Mouse (Mus musculus) myocyte (in vitro differentiated cells): ENCODE measurements around the gene Arl16.

Experiments
- MAX ChIP-seq: IDR thresholded peaks from one replicate; pipeline ENCODE4 v1.6.1; 2011; ENCODE audit warnings: low read depth, mild to moderate bottlenecking, control low read depth
- POLR2A ChIP-seq: IDR thresholded peaks from one replicate; pipeline ENCODE4 v1.6.1; 2011; ENCODE audit warnings: low read depth, mild to moderate bottlenecking, control low read depth, moderate library complexity; ENCODE audit not compliant: insufficient read length
- POLR2AphosphoS2 ChIP-seq: IDR thresholded peaks from one replicate; pipeline ENCODE4 v1.6.1; 2011; ENCODE audit warnings: low read depth, control low read depth; ENCODE audit not compliant: insufficient read length
- TCF3 ChIP-seq: IDR thresholded peaks from one replicate; pipeline ENCODE4 v1.6.1; 2011; ENCODE audit warnings: low read depth, control low read depth; ENCODE audit not compliant: insufficient read length

DNA sequence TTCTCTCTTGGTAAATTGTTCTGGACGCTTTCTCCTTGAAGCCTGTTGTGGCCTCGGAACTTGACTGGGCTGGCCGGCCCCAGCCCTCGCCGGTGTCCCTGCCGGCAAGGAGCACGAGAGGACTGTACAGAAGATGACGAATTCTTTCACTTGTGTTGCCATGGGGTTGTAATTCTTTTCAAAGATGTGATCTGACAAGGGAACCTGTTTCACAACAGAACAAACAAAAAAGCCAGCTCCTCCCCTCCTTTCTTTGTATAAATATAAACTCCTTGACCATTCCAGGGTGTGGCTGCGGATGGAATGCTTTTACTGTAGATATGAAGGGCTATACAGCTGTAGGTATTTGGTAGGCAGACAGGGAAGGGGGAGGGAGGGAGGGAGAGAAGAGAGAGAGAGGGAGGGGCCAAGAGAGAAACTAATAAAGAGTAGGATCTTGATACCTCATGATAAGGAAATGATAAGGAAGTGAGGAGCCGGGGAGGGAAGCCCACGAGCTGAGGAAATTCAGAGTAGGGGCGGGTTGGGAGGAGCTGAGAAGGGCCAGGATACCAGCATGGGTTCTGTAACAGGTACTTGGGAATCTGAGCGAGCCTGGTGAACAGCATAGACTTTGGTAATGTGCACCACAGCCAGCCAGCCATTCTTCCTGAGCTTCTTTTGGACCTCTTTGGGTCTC, 40.3 kb upstream of the Arl16 start:
- no peak for TF ChIP-seq TCF3
- no peak for TF ChIP-seq MAX
- no peak for TF ChIP-seq POLR2AphosphoS2
- no peak for TF ChIP-seq POLR2A
